Mouse (Mus musculus): ENCODE measurements around the gene Klf8. TPM values are rescaled to one million over a fixed set of nuclear protein-coding genes. Genes with fewer than 3 reads are reported as not detected.
A peak's percentile ranks its signal among the peaks of the same experiment; 100 is the strongest.
"Not testable (repeated sequence)": the region's sequence is repeated elsewhere in the genome, so short reads cannot be mapped to it uniquely, and the experiment has no call there.

The Klf8 gene
- total RNA-seq (2014; rRNA removed; ENCODE audit: low replicate concordance) (0.04 and 0.31 TPM in 2 replicates), polyA plus RNA-seq (2015; fragmentation: Nextera tagmentation; extraction: Ambion mirVana) (0.27 and 0.29 TPM in 2 replicates)

DNA sequence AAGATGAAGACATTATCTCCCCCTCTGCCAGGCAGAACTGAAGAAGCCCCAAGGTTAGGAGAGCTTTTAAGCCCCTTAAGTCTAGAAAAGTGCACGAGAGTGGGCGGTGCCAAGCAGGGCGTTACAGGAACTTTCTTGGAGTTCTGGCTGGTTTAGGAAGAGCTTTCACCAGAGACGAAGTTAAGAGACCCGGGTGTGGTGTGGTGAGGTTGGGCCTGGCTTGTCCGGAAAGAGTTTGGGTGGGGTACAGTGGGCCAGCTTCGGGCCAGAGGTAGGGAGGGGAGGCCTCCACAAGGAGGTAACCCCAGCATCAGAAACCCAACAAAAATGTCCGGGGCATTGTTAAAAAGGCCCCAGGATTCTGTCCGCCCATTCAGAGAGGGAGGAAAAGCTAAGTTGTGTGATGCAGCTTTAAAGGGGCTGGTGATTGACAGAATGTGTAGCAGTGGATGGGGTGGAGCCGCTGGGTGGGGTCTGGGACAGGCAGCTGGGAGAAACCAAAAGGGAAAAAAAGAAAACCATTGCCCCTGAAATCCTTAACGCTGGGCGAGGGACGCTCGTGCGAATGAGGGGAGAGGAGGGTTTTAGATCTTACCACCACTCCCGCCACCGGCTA, at the start of gene Klf8:
Gene Klf8, plus strand, starts transcription at position 163 of the 616 bp plus-strand sequence.
- Histone ChIP-seq H3K4me1 (ENCODE audit: control insufficient read depth, insufficient read depth) (no peaks in the 10 kb centered on the region), H3K27me3 (ENCODE audit: control insufficient read depth, insufficient read depth, low read length) (no peaks in the 10 kb centered on the region), H3K4me3 (ENCODE audit: low read depth, low read length) (peak within 1 kb of the TSS; percentile 61), H3K9me3 (replicated peaks; ENCODE audit: control insufficient read depth, low read length) (no peaks in the 10 kb centered on the region), H3K4me2 (ENCODE audit: low read depth, low read length) (peak within 1 kb of the TSS; percentile 77), H3K36me3 (replicated peaks; ENCODE audit: control insufficient read depth, insufficient read depth, low read length) (no peaks in the 10 kb centered on the region), H3K27ac (ENCODE audit: low read depth) (no peak within 1 kb of the TSS), H3K9ac (replicated peaks; ENCODE audit: low read depth, low read length) (peak within 1 kb of the TSS; percentile 33; the same call in 1 of the 2 replicates)
- ATAC-seq (ENCODE audit: insufficient read depth, low read depth) (no peak), DNase-seq (ENCODE audit: low spot score) (no peak)
- no peak for TF ChIP-seq CTCF (IDR thresholded peaks at IDR 0.05; ENCODE audit: low read depth)
- no peak for TF ChIP-seq EP300 (IDR thresholded peaks at IDR 0.05; ENCODE audit: low read depth)
- whole genome bisulfite sequencing, result 22% methylated on average over 12 of the region's 17 CpGs

GRCm38 (mm10) chrX:153199185-153199584, 38.1 kb upstream of the Klf8 start:
- not testable (repeated sequence) for H3K4me1 ChIP-seq (ENCODE audit: control insufficient read depth, insufficient read depth); H3K9ac ChIP-seq (replicated peaks; ENCODE audit: low read depth, low read length); H3K9me3 ChIP-seq (replicated peaks; ENCODE audit: control insufficient read depth, low read length); H3K4me2 ChIP-seq (ENCODE audit: low read depth, low read length); H3K27me3 ChIP-seq (ENCODE audit: control insufficient read depth, insufficient read depth, low read length); H3K4me3 ChIP-seq (ENCODE audit: low read depth, low read length); DNase-seq (ENCODE audit: low spot score); H3K27ac ChIP-seq (ENCODE audit: low read depth); H3K36me3 ChIP-seq (replicated peaks; ENCODE audit: control insufficient read depth, insufficient read depth, low read length); ATAC-seq (ENCODE audit: insufficient read depth, low read depth)
- TF ChIP-seq CTCF (IDR thresholded peaks at IDR 0.05; ENCODE audit: low read depth), result peak; percentile 16; the same call in 1 of the 2 replicates
- 62% methylated on average over 2 of the region's 2 CpGs for WGBS

DNA sequence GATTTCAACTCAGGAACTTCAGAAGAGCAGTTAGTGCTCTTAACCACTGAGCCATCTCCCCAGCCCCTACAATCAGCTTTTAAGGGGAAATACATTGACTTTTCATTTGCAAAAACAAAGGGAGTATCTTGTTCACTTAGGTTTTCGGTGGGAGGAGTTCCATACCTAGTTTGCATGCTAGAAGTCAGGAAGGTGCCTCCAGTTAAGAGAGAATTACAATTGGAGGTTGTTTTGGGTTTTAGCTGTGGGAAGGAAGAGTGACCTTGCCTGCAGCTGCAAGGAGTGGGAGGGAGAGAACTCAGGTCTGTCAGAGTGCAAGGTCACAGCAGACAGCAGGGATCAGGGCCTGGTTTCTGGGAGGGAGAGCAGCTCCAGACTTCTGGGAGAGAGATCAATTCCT, 26.2 kb upstream of the Klf8 start:
- H3K9ac ChIP-seq (replicated peaks; ENCODE audit: low read depth, low read length), result no peak overlapping the region
- no peak overlapping the region for H3K4me3 ChIP-seq (ENCODE audit: low read depth, low read length)
- 68% methylated on average over 1 of the region's 1 CpGs for WGBS
- no peaks in the 10 kb centered on the region for H3K4me1 ChIP-seq (ENCODE audit: control insufficient read depth, insufficient read depth)
- TF ChIP-seq CTCF (IDR thresholded peaks at IDR 0.05; ENCODE audit: low read depth), result no peak
- no peak for TF ChIP-seq EP300 (IDR thresholded peaks at IDR 0.05; ENCODE audit: low read depth)
- H3K27ac ChIP-seq (ENCODE audit: low read depth), result no peak overlapping the region
- no peak for ATAC-seq (ENCODE audit: insufficient read depth, low read depth)
- no peak overlapping the region for H3K4me2 ChIP-seq (ENCODE audit: low read depth, low read length)
- no peak for DNase-seq (ENCODE audit: low spot score)
- H3K27me3 ChIP-seq (ENCODE audit: control insufficient read depth, insufficient read depth, low read length), result no peaks in the 10 kb centered on the region
- H3K36me3 ChIP-seq (replicated peaks; ENCODE audit: control insufficient read depth, insufficient read depth, low read length), result no peaks in the 10 kb centered on the region
- no peaks in the 10 kb centered on the region for H3K9me3 ChIP-seq (replicated peaks; ENCODE audit: control insufficient read depth, low read length)

DNA sequence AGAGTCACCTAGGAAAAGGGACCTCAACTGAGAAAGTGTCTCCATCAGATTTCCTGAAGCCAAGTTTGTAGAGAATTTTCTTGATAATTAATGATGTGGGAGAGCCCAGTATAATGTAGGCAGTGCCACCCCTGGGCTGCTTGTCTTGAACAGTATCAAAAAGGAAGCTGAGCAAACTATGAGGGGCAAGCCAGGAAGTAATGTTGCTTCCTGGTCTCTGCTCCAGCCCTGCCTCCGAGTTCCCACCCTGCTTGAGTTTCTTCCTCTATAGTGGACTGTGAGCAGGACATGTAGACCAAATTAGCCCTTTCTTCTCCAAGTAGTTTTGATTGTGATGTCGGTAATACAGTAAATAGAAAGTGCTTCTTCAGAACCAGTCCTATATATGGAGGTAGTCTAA, 6.0 kb upstream of the Klf8 start:
- Histone ChIP-seq H3K27me3 (ENCODE audit: control insufficient read depth, insufficient read depth, low read length) (no peaks in the 10 kb centered on the region), H3K9ac (replicated peaks; ENCODE audit: low read depth, low read length) (no peak overlapping the region), H3K4me3 (ENCODE audit: low read depth, low read length) (no peak overlapping the region), H3K9me3 (replicated peaks; ENCODE audit: control insufficient read depth, low read length) (no peaks in the 10 kb centered on the region), H3K4me1 (ENCODE audit: control insufficient read depth, insufficient read depth) (no peaks in the 10 kb centered on the region), H3K27ac (ENCODE audit: low read depth) (no peak overlapping the region), H3K36me3 (replicated peaks; ENCODE audit: control insufficient read depth, insufficient read depth, low read length) (no peaks in the 10 kb centered on the region), H3K4me2 (ENCODE audit: low read depth, low read length) (no peak overlapping the region)
- TF ChIP-seq EP300 (IDR thresholded peaks at IDR 0.05; ENCODE audit: low read depth), result no peak
- no peak for TF ChIP-seq CTCF (IDR thresholded peaks at IDR 0.05; ENCODE audit: low read depth)
- ATAC-seq (ENCODE audit: insufficient read depth, low read depth) (no peak), DNase-seq (ENCODE audit: low spot score) (no peak)
- WGBS, result 42% methylated on average over 2 of the region's 2 CpGs

GRCm38 (mm10) chrX:153233255-153233654, 4.0 kb upstream of the Klf8 start:
- Histone ChIP-seq H3K27ac (ENCODE audit: low read depth) (no peak overlapping the region), H3K4me1 (ENCODE audit: control insufficient read depth, insufficient read depth) (no peaks in the 10 kb centered on the region), H3K4me3 (ENCODE audit: low read depth, low read length) (no peak overlapping the region), H3K4me2 (ENCODE audit: low read depth, low read length) (no peak overlapping the region), H3K9me3 (replicated peaks; ENCODE audit: control insufficient read depth, low read length) (no peaks in the 10 kb centered on the region), H3K9ac (replicated peaks; ENCODE audit: low read depth, low read length) (no peak overlapping the region), H3K36me3 (replicated peaks; ENCODE audit: control insufficient read depth, insufficient read depth, low read length) (no peaks in the 10 kb centered on the region), H3K27me3 (ENCODE audit: control insufficient read depth, insufficient read depth, low read length) (no peaks in the 10 kb centered on the region)
- DNase-seq (ENCODE audit: low spot score) (no peak), ATAC-seq (ENCODE audit: insufficient read depth, low read depth) (no peak)
- TF ChIP-seq CTCF (IDR thresholded peaks at IDR 0.05; ENCODE audit: low read depth) (no peak), EP300 (IDR thresholded peaks at IDR 0.05; ENCODE audit: low read depth) (no peak)
- WGBS, result 23% methylated on average over 10 of the region's 10 CpGs
